Mouse (Mus musculus) lung, adult 2 months (tissue): ENCODE data around the gene Medag. TPM values are rescaled to one million over a fixed set of nuclear protein-coding genes. Genes with fewer than 3 reads are reported as not detected.

Source experiments
- DNase-seq: peaks from one replicate; pipeline ENCODE4 v3.0.0; 2022
- H3K4me1 ChIP-seq: fragments of 200-500 bp; 2 replicates; pipeline ENCODE4 v1.6.1; 2011; ENCODE audit warnings: low read length; ENCODE audit not compliant: control insufficient read depth, insufficient read depth
- H3K4me3 ChIP-seq: fragments of 200-500 bp; replicated peaks from 2 replicates; pipeline ENCODE3; 2011; ENCODE audit warnings: low read depth, mild to moderate bottlenecking, control low read depth, low read length; ENCODE audit errors: extremely low read depth
- CTCF ChIP-seq: fragments of 200-500 bp; IDR thresholded peaks from 2 replicates; pipeline ENCODE4 v1.5.1; 2011; ENCODE audit warnings: mild to moderate bottlenecking, low read length, control low read depth; ENCODE audit not compliant: insufficient read depth
- POLR2A ChIP-seq: fragments of 200-500 bp; IDR thresholded peaks from 2 replicates; pipeline ENCODE4 v1.6.1; 2011; ENCODE audit warnings: low read depth, mild to moderate bottlenecking, control low read depth, low read length, borderline replicate concordance; ENCODE audit errors: extremely low read depth
- whole genome bisulfite sequencing: fragments of 180-500 bp; shearing (Covaris S2); methylation state at CpG from one replicate; pipeline ENCODE4 v1.1.7; 2018; 5-methylcytosine and 5-hydroxymethylcytosine counted together
- polyA plus RNA-seq: library from polyadenylated mRNA; depleted of rRNA; stranded (reverse); fragments of >200 nt; gene quantifications from 2 replicates; pipeline ENCODE4 v1.2.3, GENCODE M21; 2012; rRNA removed

Medag gene
- polyA plus RNA-seq, 1 experiment = 5.2 TPM

- DNase-seq = no peak
- TF ChIP-seq POLR2A = no peak
- no peak for TF ChIP-seq CTCF
- Histone ChIP-seq H3K4me1 (no peaks in the 10 kb centered on the region), H3K4me3 (no peak overlapping the region)
- WGBS = 68% methylated on average over 3 of the region's 3 CpGs
Observed at GRCm38 (mm10) chr5:149462071-149462470, 50.5 kb downstream of the Medag start.

GRCm38 (mm10) chr5:149465305-149465704, 53.8 kb downstream of the Medag start:
- H3K4me3 ChIP-seq = no peak overlapping the region
- TF ChIP-seq CTCF (no peak), POLR2A (no peak)
- no peak for DNase-seq
- WGBS = 46% methylated on average over 5 of the region's 5 CpGs
- H3K4me1 ChIP-seq = no peaks in the 10 kb centered on the region

- 97% methylated on average over 9 of the region's 9 CpGs for WGBS
- DNase-seq = no peak
- TF ChIP-seq CTCF = no peak
- TF ChIP-seq POLR2A = no peak
- H3K4me3 ChIP-seq = no peak overlapping the region
- no peaks in the 10 kb centered on the region for H3K4me1 ChIP-seq
Observed at GRCm38 (mm10) chr5:149474142-149474541, 62.6 kb downstream of the Medag start.

- H3K4me3 ChIP-seq = no peak overlapping the region
- no peaks in the 10 kb centered on the region for H3K4me1 ChIP-seq
- 80% methylated on average over 16 of the region's 16 CpGs for whole genome bisulfite sequencing
- DNase-seq = no peak
- TF ChIP-seq CTCF (no peak), POLR2A (no peak)
Observed at GRCm38 (mm10) chr5:149474701-149475468, 63.3 kb downstream of the Medag start.

Other genes starting within 250 kb of the Medag start
- 6.2 and 10.5 TPM in 2 replicates for gene Uspl1, start 227.4 kb upstream of the Medag start, polyA plus RNA-seq
- gene Hmgb1, start 227.3 kb upstream of the Medag start, polyA plus RNA-seq = 34.7 and 38.2 TPM in 2 replicates
- gene Alox5ap, start 147.0 kb upstream of the Medag start, polyA plus RNA-seq = 65.9 and 104 TPM in 2 replicates
- 0.91 and 1.5 TPM in 2 replicates for gene Tex26, start 27.9 kb downstream of the Medag start, polyA plus RNA-seq
- gene Wdr95, start 116.9 kb downstream of the Medag start, polyA plus RNA-seq = 0.89 and 1.9 TPM in 2 replicates
- 7.3 and 7.7 TPM in 2 replicates for gene Hsph1, start 224.6 kb downstream of the Medag start, polyA plus RNA-seq